Mouse (Mus musculus): ENCODE measurements around the gene Nkx2-9. TPM values are rescaled to one million over a fixed set of nuclear protein-coding genes. Genes with fewer than 3 reads are reported as not detected.

The Nkx2-9 gene
- polyA plus RNA-seq, 1 experiment from 2014 or later: not detected

DNA sequence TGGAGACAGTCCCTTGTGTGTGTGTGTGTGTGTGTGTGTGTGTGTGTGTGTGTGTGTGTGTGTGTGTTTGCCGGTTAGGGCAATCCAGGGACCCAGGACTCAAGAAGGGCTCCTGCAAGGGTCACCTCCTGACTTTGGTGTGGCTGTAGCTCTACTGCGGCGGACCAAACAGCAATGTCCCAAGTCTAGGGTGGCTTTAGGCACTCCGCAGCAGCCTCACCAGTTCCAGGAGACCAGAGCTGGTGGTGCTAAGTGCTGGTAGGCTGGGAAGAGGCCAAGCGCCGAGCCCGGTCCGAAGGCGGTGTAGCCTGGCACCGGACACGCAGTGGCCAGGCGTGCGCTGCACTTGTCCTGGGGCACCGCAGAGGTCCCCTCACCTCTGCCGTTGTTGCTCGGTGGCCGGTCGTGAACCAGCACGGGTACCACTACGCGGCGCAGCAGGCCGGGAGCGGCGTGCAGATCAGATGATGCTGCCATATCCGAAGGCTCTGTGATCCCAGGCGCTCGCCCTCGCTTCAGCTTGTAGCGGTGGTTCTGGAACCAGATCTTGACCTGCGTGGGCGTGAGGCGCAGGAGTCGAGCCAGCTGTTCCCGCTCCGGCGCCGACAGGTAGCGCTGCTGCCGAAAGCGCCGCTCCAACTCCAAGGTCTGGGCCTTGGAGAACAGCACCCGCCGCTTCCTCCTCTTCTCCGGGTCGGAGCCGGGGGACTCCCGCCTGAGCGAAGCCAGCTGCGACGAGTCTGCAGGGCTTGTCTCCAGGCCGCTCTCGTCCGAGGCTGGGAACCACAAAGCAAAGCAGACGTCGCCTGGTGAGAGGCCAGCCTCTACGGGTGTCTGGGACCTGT lies 1.4 kb downstream of the Nkx2-9 start:
- no peaks in the 10 kb centered on the region for H3K36me3 ChIP-seq (ENCODE audit: insufficient read depth, low read length)
- under 1% methylated on average over 57 of the region's 57 CpGs for WGBS

DNA sequence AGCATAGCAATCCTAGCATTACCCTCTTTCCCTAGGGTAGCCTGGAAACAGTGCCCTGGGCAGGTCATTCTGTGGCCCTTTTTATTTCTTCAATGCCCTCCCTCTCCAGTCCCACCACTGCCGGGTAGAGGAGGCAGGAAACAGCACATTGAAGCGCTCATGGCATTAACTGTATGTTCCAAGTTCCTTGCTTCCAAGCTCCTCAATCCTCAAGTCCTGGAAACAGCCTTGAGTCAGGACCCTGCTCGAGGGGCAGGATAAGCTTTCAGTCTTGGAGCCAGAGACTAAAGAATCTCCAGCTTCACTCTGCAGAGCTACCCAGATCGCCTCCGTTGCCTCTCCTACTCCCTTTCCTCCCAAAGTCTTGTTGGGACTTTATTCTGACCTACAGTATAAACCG lies 2.2 kb downstream of the Nkx2-9 start:
- H3K4me2 ChIP-seq (replicated peaks; ENCODE audit: low read depth, low read length): no peak overlapping the region
- no peak for ATAC-seq (ENCODE audit: low FRiP score, low TSS enrichment)

More for the DNA sequence above, 1.4 kb downstream of the Nkx2-9 start:
- Histone ChIP-seq H3K9me3 (ENCODE audit: low read length) (no peaks in the 10 kb centered on the region), H3K27me3 (ENCODE audit: insufficient read depth, low read length) (peaks cover 99% of the 10 kb centered on the region), H3K4me3 (ENCODE audit: low read length) (peak overlapping the region; percentile 36), H3K4me2 (replicated peaks; ENCODE audit: low read depth, low read length) (peak overlapping the region; percentile 52), H3K27ac (ENCODE audit: low read length) (no peak overlapping the region), H3K9ac (replicated peaks; ENCODE audit: low read length) (no peak overlapping the region), H3K4me1 (ENCODE audit: insufficient read depth, low read length) (peaks cover 15% of the 10 kb centered on the region)
- ATAC-seq (ENCODE audit: low FRiP score, low TSS enrichment): peak; percentile 84; the same call in 1 of the 2 replicates

DNA sequence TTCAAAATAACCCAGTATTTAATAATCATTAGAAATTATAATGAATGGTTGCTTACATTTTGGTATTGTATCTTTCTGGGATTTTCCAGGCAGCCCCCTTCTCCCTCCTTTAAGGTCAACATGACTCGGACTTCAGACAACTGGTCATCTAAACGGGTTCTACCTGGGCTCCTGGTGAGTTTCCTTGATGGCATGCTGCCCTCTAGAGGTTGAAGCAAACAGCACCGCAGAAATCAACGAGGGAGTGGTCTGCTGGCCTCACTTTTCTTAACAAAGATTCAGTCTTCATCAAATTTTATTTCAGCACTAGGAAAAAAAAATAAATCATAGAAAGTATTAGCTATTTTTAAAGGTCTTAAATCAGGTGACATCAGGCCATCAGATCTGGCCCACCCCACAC lies 21.4 kb downstream of the Nkx2-9 start:
- H3K9me3 ChIP-seq (ENCODE audit: low read length): no peaks in the 10 kb centered on the region
- H3K4me2 ChIP-seq (replicated peaks; ENCODE audit: low read depth, low read length): no peak overlapping the region
- H3K9ac ChIP-seq (replicated peaks; ENCODE audit: low read length): no peak overlapping the region
- no peak overlapping the region for H3K27ac ChIP-seq (ENCODE audit: low read length)
- no peak overlapping the region for H3K4me3 ChIP-seq (ENCODE audit: low read length)
- WGBS: 4% methylated on average over 4 of the region's 4 CpGs
- no peaks in the 10 kb centered on the region for H3K4me1 ChIP-seq (ENCODE audit: insufficient read depth, low read length)
- H3K27me3 ChIP-seq (ENCODE audit: insufficient read depth, low read length): peaks cover 14% of the 10 kb centered on the region
- no peaks in the 10 kb centered on the region for H3K36me3 ChIP-seq (ENCODE audit: insufficient read depth, low read length)
- no peak for ATAC-seq (ENCODE audit: low FRiP score, low TSS enrichment)

More for the DNA sequence above, 2.2 kb downstream of the Nkx2-9 start:
- peaks cover 98% of the 10 kb centered on the region for H3K27me3 ChIP-seq (ENCODE audit: insufficient read depth, low read length)
- H3K4me3 ChIP-seq (ENCODE audit: low read length): no peak overlapping the region
- 5% methylated on average over 6 of the region's 6 CpGs for WGBS
- H3K27ac ChIP-seq (ENCODE audit: low read length): no peak overlapping the region
- H3K36me3 ChIP-seq (ENCODE audit: insufficient read depth, low read length): no peaks in the 10 kb centered on the region
- H3K4me1 ChIP-seq (ENCODE audit: insufficient read depth, low read length): peaks cover 15% of the 10 kb centered on the region
- H3K9ac ChIP-seq (replicated peaks; ENCODE audit: low read length): no peak overlapping the region
- H3K9me3 ChIP-seq (ENCODE audit: low read length): no peaks in the 10 kb centered on the region

DNA sequence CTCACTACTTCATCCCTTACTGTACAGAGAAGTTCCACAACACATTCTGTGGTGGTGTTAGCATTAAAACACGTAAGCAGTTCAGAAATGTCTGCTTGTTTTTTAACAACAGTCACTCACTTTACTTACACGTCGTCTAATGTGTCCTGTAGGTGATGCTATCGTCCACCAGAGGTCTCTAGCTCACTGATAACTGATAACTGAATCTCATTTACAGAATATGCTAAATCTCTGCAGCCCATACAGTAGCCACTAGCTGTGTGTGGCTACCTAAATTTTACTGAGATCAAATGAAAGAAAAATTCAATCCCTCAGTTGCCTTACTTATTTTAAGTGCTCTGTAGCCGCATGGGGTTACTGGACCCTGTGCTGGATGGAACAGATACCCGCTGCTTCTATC lies 25.3 kb downstream of the Nkx2-9 start:
- H3K36me3 ChIP-seq (ENCODE audit: insufficient read depth, low read length): no peaks in the 10 kb centered on the region
- no peaks in the 10 kb centered on the region for H3K9me3 ChIP-seq (ENCODE audit: low read length)
- H3K27me3 ChIP-seq (ENCODE audit: insufficient read depth, low read length): peaks cover 6% of the 10 kb centered on the region
- no peak for ATAC-seq (ENCODE audit: low FRiP score, low TSS enrichment)
- H3K27ac ChIP-seq (ENCODE audit: low read length): no peak overlapping the region
- no peak overlapping the region for H3K9ac ChIP-seq (replicated peaks; ENCODE audit: low read length)
- no peak overlapping the region for H3K4me3 ChIP-seq (ENCODE audit: low read length)
- H3K4me1 ChIP-seq (ENCODE audit: insufficient read depth, low read length): no peaks in the 10 kb centered on the region
- 34% methylated on average over 6 of the region's 6 CpGs for WGBS
- H3K4me2 ChIP-seq (replicated peaks; ENCODE audit: low read depth, low read length): no peak overlapping the region

Other genes with a start within 250 kb of the Nkx2-9 start
- gene Nkx2-1, start 76.4 kb downstream of the Nkx2-9 start, polyA plus RNA-seq (2015; fragmentation: Nextera tagmentation; extraction: Ambion mirVana): 1.4 TPM in 1 of 2 replicates, not detected in the other
- gene Pax9, start 78.5 kb upstream of the Nkx2-9 start, polyA plus RNA-seq (2015; fragmentation: Nextera tagmentation; extraction: Ambion mirVana): 0.06 and 0.18 TPM in 2 replicates

Data from kidney, embryonic 16.5 days (tissue).